Mouse (Mus musculus) left cerebral cortex, adult 2 months (tissue): ENCODE data around the gene Lrrc8d. TPM values are rescaled to one million over a fixed set of nuclear protein-coding genes. Genes with fewer than 3 reads are reported as not detected.

Experiments
- DNase-seq, 2 experiments: peaks; one replicate each; pipeline ENCODE4 v3.0.0; 2021 to 2022; ENCODE audit warnings: low spot score in 2 of 2, mixed read lengths in 1 of 2; ENCODE audit errors: extremely low spot score in 1 of 2
- H3K27ac ChIP-seq: fragments of 200-600 bp; 2 replicates; pipeline ENCODE4 v1.8.1; 2022
- H3K4me3 ChIP-seq: fragments of 200-600 bp; 2 replicates; pipeline ENCODE4 v1.8.1; 2022
- CTCF ChIP-seq: fragments of 200-600 bp; IDR thresholded peaks from 2 replicates; pipeline ENCODE4 v1.8.1; 2022; ENCODE audit warnings: antibody characterized with exemption, mild to moderate bottlenecking, moderate library complexity
- intact Hi-C: fragments of 180-260 bp; cut with DNase I; formaldehyde crosslinking; loops from one replicate; pipeline ENCODE4 v1.15.1; 2025
- total RNA-seq, 2 experiments: library from RNA; stranded (reverse); gene quantifications; 2 replicates each; pipeline ENCODE4 v1.2.3; 2021

Gene Lrrc8d
- total RNA-seq, 2 experiments from 2014 or later: 35.6 to 39.0 TPM

DNA sequence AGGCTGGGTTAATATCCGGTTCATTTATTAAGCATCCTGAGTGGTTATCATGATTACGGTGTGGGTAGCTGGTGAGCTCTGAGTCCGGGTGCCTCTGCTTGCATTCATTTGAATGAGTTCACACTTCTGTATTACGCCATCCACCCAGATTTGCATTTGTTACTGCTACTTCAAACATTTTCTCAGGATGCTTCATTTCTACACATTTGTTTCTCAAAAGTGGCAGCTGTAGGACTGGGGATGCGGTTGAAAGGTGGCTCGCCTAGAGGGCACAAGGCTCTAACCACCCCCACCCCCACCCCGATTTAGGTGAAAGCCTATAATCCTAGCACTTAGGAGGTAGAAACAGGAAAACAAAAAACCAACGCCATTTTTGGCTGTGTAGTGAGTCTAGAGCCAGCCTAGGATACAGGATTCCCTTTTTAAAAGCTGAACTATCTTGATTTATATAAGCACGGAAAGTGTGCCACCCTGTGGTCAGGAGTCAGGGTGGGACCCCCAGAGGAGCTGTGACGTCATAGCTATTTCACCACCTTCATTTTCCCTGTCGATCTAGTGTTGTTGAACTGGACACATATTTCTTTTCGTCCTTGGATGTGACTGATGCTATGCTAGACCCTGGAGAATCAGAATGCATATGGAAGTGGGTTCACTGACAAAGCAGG lies 13.3 kb upstream of the Lrrc8d start:
- intact Hi-C loops: loop anchor here (10.0 kb wide), 1 partner anchor 282 kb away; no protein-coding TSS in a partner anchor
- Histone ChIP-seq H3K4me3 (no peak overlapping the region), H3K27ac (no peak overlapping the region)
- TF ChIP-seq CTCF: no peak; the same call in 1 of the 2 replicates
- DNase-seq: no peak

DNA sequence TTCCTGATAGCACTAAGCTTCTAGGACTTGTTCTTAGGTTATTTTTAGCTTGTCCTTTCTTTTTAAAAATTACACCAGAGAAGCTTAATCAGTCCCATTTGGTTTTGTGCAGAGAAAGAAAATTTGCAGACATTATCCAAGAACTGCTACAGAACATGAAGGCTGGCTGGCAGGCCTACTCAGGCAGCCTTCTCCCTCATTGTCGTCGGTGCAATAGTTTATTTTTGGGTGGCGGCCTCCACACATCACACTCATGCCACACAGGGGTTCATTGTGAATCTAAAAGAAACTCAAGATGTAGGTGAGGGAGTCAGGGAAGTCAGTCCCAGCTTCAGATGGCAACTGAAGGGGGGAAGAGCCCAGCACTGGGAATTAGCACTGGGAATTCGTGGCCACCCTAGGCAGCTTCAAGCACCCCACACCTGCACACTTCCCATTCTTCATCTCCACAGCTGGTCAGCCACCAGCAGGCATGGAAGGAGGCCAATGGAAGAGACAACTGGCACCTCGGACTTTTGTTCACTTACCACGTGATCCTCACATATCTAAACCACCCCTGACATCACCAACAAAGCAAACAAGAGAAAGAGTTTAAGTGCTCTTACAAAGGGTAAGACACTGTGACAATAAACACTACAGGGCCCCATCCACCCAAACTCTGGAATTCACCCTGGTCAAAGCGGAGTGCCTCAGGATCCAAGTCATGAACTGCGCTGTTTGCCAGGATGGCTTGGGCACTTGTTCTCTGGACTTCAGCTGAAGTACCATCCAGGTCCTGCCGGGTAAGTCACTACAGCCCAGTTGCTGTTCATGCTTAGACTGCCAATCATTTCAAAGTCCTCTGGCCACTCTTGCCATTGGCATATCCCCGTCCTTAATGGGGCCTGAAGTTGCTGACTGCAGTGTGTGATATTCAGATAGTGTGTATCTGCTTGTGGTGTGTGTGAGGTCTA lies 9.0 kb upstream of the Lrrc8d start:
- Histone ChIP-seq H3K4me3 (no peak overlapping the region), H3K27ac (peak overlapping the region; percentile 36)
- TF ChIP-seq CTCF: no peak
- intact Hi-C loops: no loop called here
- DNase-seq: no peak

DNA sequence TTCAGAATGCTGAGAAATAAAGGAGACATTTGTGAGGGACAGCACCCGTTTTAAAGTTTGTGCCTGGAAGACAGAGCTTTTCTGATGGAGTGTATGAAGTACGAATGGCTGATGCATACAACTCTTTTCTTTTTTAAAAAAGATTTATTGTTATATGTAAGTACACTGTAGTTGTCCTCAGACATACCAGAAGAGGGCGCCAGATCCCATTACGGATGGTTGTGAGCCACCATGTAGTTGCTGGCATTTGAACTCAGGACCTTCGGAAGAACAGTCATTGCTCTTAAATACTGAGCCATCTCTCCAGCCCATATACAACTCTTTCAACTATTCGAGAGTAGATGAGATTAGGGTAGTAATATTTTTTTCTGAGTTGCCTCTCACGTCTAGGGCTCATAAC lies 8.1 kb upstream of the Lrrc8d start:
- peak; percentile 54 for TF ChIP-seq CTCF
- DNase-seq: no peak

DNA sequence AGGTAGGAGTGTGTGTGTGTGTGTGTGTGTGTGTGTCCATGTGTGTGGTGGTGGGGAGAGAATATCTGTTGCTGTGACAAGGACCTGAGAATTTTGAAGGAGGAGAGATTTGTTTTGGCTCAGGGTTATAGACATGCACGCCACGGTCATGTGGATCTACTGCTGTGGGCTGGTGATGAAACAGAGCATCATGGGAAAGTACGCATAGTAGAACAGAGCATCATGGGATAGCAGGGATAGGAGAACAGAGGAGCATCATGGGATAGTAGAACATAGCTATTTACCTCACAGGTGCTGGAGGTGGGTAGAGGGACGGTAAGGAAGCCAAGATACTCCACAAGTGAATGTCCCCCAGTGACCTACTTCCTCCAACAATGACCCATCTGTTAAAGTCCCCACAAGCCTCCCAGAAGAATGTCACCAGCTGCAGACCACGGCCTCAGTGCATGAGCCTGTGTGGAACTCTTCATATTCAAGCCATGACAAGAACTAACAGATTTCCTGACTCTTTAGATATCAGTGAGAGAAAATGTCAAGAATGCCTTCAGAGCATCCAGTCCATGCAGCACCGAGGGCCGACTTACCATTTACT lies 5.3 kb upstream of the Lrrc8d start:
- Histone ChIP-seq H3K27ac (0 out of 2 replicates have a peak overlapping the region, but pooled peaks have one; percentile 1), H3K4me3 (no peak overlapping the region)
- no peak for TF ChIP-seq CTCF
- intact Hi-C loops: no loop called here
- DNase-seq: no peak

More for the DNA sequence above, 8.1 kb upstream of the Lrrc8d start:
- intact Hi-C loops: no loop called here
- H3K27ac ChIP-seq: no peak overlapping the region
- H3K4me3 ChIP-seq: no peak overlapping the region

DNA sequence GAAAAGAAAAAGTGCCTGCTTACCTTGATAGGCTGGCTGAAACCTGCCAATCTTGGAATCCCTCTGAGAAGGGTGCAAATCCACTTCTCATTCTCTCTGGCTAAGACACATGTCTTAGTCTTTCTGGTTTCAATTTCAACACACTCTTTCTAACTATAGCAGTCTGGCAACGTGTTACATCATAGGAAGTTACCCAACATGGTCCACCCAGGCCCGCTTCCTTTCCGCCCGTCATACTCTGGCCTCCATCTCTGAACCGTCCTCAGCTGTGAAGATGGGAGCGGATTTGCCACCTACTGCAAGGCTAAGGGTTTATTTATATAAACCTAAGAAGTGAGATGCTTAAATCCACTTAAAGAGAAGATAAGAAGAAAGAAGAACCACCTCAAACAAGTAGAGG lies 3.7 kb upstream of the Lrrc8d start:
- intact Hi-C loops: no loop called here
- Histone ChIP-seq H3K27ac (no peak overlapping the region), H3K4me3 (no peak overlapping the region)
- DNase-seq: no peak
- no peak for TF ChIP-seq CTCF

DNA sequence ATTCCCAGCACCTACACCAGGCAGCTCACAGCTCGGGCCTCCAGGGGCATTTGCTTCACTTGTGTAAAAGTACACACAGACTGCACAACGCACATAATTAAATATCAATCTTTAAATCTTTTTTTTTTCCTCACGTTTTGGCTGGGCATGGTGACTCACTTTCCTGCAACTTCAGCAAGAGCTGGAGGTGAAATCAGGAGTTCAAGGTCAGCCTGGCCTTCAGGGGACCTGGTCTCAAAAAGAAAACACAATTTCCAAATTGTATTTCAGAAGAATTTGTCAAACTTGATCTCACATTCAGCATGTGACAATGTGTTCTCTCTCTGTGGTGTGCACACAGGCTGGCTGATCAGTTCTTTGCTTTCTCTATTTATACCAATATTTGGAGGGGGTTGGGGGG lies 1.9 kb upstream of the Lrrc8d start:
- Histone ChIP-seq H3K4me3 (no peak overlapping the region), H3K27ac (no peak overlapping the region)
- intact Hi-C loops: no loop called here
- TF ChIP-seq CTCF: no peak
- no peak for DNase-seq

DNA sequence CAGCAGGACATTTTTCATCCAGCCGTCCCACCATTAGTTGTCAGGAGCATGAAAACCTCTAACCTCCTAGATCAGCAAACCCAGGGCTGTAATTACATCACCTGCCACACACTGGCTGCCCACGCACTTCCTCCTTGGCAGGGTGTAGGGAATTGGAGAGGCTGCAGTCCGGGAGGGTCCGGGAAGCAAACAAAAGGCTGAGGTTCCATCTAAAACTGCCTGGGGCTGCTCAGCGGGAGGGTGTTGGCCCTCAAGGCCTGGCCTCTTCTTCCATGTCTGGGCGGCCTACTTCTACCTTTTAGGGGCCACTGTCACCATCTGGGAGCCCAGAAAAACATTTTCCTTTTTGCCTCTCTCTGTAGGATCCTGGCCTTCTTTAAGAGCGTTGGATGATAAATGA lies 1.1 kb upstream of the Lrrc8d start:
- TF ChIP-seq CTCF: no peak
- no peak for DNase-seq
- intact Hi-C loops: no loop called here
- Histone ChIP-seq H3K27ac (no peak overlapping the region), H3K4me3 (no peak overlapping the region)

DNA sequence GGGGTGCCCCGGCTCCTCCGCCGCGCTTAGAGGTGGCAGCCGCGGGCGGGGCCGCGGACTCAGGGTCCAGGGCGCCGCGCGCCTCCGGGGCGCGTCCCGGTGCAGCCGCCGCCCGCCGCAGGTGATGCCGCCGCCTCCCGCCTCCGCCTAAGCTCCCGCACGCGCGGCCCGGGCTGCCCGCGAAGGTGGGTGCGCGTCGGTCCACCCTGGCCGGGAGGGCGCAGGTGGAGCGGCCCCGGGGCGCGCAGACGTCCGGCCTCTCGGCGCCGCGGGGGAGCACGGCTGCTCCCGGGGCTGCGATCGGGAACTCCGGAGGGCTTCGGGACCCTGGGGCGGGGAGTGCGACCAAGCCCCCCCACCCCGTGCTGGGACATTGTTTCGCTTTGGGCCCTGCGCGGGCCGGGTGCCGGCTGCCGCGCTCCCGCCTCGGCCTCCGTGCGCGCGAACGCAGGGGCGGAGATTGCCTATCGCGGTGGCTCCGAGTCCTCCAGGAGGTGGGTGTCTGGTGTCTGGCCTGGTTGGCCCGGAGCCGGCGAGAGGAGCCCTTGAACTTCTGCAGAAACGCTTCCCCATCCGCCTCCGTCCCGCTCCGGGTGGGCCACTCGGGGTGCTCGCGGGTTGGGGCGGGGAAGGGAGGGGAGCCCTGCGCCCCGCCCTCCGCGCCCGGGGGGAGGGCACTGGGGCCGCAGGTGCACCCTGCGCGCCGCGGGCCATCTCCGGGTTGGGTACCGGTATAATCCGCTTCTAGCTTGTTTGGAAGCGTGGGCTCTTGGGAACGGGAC lies 492 bp downstream of the Lrrc8d start:
- Histone ChIP-seq H3K4me3 (peak overlapping the region; percentile 97), H3K27ac (peak overlapping the region; percentile 91)
- intact Hi-C loops: no loop called here
- no peak for TF ChIP-seq CTCF
- DNase-seq: peak; percentile 63 to 68

DNA sequence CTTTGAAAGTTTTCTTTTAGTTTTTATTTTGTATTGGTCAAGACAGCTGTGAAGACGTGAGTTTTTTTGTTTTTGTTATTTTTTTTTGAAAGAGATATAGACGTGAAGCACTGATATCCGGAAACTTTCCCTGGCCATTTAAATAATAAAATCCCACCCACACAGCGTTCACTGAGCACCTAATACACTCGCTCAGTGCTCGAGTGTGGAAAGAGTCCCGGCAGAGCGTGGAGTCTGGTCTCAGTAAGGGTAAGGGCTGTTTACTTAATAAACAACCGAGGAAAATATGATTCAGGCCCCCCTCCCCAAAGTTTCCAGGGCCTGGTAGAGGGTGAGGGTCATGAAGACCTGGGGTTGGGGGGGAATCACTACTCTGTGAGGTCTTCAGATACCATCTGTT lies 1.6 kb downstream of the Lrrc8d start:
- Histone ChIP-seq H3K27ac (no peak overlapping the region), H3K4me3 (peak overlapping the region; percentile 97)
- intact Hi-C loops: no loop called here
- DNase-seq: no peak
- TF ChIP-seq CTCF: no peak

DNA sequence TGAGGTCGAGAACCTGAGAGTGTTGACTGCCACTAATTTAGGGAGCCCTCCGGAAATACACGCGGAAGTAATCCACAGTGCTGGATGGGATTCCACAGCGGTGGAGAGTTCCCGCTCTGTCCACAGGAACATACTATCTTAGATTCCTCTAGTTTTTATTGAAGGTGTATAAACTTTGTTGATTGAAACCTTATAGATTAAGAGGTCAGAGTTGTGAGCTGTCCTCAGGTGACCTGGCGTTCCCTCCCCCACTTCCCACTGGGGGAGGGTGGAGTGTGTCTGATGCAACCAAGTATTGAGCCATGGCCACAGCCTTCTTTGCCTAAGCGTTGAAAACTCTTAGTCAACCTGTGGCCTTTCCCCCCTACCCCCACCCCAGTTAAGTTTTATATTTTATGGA lies 2.1 kb downstream of the Lrrc8d start:
- H3K27ac ChIP-seq: no peak overlapping the region
- intact Hi-C loops: no loop called here
- no peak for TF ChIP-seq CTCF
- H3K4me3 ChIP-seq: no peak overlapping the region
- DNase-seq: no peak

DNA sequence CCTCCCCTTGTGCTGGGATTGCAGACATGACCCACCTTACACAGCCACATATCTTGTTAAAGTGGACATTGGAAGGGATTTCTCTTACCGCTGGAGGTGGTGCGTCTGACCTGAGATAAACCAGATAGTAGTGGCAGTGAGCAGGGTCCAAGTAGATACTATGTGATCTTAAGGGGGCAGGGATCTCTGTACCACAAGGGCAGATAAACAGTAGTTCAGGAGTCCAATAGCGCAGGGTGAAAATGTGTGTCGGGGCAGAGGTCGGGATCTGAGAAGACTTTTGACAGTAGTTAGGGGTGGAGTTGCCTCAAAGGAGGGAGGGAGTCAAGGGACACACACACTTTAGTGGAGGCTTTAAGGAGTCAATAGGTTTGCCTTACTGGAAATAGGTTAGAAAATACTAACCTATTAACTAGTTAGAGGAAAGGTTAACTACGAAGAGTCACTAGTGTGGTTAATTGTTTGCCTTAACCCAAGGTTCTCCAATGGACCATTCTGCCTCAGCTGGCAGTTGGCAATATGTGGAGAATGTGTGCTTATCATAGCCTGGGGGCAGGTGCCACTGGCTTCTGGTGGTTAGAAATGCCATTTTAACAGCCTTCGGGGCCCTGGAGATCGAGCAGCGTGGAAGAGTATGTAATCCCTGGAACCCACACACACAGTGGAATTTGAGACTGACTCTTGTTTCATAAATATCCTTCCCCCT lies 3.0 kb downstream of the Lrrc8d start:
- DNase-seq: no peak
- Histone ChIP-seq H3K27ac (no peak overlapping the region), H3K4me3 (no peak overlapping the region)
- intact Hi-C loops: no loop called here
- no peak for TF ChIP-seq CTCF
